Mouse (Mus musculus) stomach, embryonic 16.5 days (tissue): ENCODE results near the gene Rhoa. TPM values are rescaled to one million over a fixed set of nuclear protein-coding genes. Genes with fewer than 3 reads are reported as not detected.

Experiments used
- ATAC-seq: fragments of 200-750 bp; cut with Nextera tagmentation; 2 replicates; pipeline ENCODE4 v1.8.0; 2017; ENCODE audit warnings: moderate number of reproducible peaks, moderate TSS enrichment; ENCODE audit not compliant: insufficient read depth, low FRiP score
- H3K27ac ChIP-seq: fragments of 300-500 bp; sonication (generic); 2 replicates; pipeline ENCODE4 v1.5.1; 2014; ENCODE audit warnings: low read length
- H3K27me3 ChIP-seq: fragments of 300-500 bp; sonication (generic); 2 replicates; pipeline ENCODE4 v1.6.1; 2014; ENCODE audit warnings: low read length, control low read depth, mixed read lengths; ENCODE audit not compliant: control insufficient read depth, insufficient read depth
- H3K36me3 ChIP-seq: fragments of 300-500 bp; sonication (generic); 2 replicates; pipeline ENCODE4 v1.6.1; 2014; ENCODE audit warnings: low read length; ENCODE audit not compliant: control insufficient read depth, insufficient read depth
- H3K4me1 ChIP-seq: fragments of 300-500 bp; sonication (generic); 2 replicates; pipeline ENCODE4 v1.6.1; 2014; ENCODE audit warnings: low read length, control low read depth, mixed read lengths; ENCODE audit not compliant: control insufficient read depth, insufficient read depth
- H3K4me2 ChIP-seq: fragments of 300-500 bp; sonication (generic); 2 replicates; pipeline ENCODE4 v1.6.1; 2014; ENCODE audit warnings: low read depth, low read length, mixed read lengths
- H3K4me3 ChIP-seq: fragments of 300-500 bp; sonication (generic); replicated peaks from 2 replicates; pipeline ENCODE4 v1.5.1; 2014; ENCODE audit warnings: mild to moderate bottlenecking, low read length
- H3K9ac ChIP-seq: fragments of 300-500 bp; sonication (generic); 2 replicates; pipeline ENCODE4 v1.6.1; 2014; ENCODE audit warnings: low read length
- H3K9me3 ChIP-seq: fragments of 300-500 bp; sonication (generic); replicated peaks from 2 replicates; pipeline ENCODE4 v1.6.1; 2016; ENCODE audit warnings: low read length, control low read depth; ENCODE audit not compliant: control insufficient read depth
- WGBS: fragments of 180-500 bp; shearing (Covaris S2); extraction: QIAGEN DNeasy Blood & Tissue Kit; methylation state at CpG from one replicate; pipeline ENCODE4 v1.1.7; 2014; 5-methylcytosine and 5-hydroxymethylcytosine counted together
- polyA plus RNA-seq: library from polyadenylated mRNA; unstranded; fragments of >200 nt; fragmentation: Nextera tagmentation; extraction: Ambion mirVana; gene quantifications from 2 replicates; pipeline ENCODE4 v1.2.1, GENCODE M21; 2015

Gene Rhoa
- polyA plus RNA-seq, 1 experiment from 2014 or later = 493 TPM

- Histone ChIP-seq H3K4me1 (no peaks in the 10 kb centered on the region), H3K9ac (no peak overlapping the region), H3K36me3 (peaks cover 35% of the 10 kb centered on the region), H3K27me3 (no peaks in the 10 kb centered on the region), H3K4me2 (no peak overlapping the region), H3K9me3 (no peaks in the 10 kb centered on the region), H3K4me3 (no peak overlapping the region), H3K27ac (no peak overlapping the region; the same call in 1 of the 2 replicates)
- WGBS = 81% methylated on average over 5 of the region's 5 CpGs
- no peak; the same call in 1 of the 2 replicates for ATAC-seq
Measured at GRCm38 (mm10) chr9:108378736-108379135, 72.8 kb downstream of the Rhoa start.

GRCm38 (mm10) chr9:108379294-108379693 is 73.4 kb downstream of the Rhoa start:
- ATAC-seq = no peak
- H3K27me3 ChIP-seq = no peaks in the 10 kb centered on the region
- no peak overlapping the region for H3K4me2 ChIP-seq
- H3K36me3 ChIP-seq = peaks cover 29% of the 10 kb centered on the region
- no peak overlapping the region for H3K9ac ChIP-seq
- H3K9me3 ChIP-seq = no peaks in the 10 kb centered on the region
- H3K4me1 ChIP-seq = no peaks in the 10 kb centered on the region
- H3K4me3 ChIP-seq = no peak overlapping the region
- WGBS = 82% methylated on average over 4 of the region's 4 CpGs
- H3K27ac ChIP-seq = no peak overlapping the region; the same call in 1 of the 2 replicates

GRCm38 (mm10) chr9:108381382-108381781 is 75.5 kb downstream of the Rhoa start:
- H3K4me2 ChIP-seq = no peak overlapping the region
- no peaks in the 10 kb centered on the region for H3K9me3 ChIP-seq
- H3K36me3 ChIP-seq = peaks cover 23% of the 10 kb centered on the region
- no peaks in the 10 kb centered on the region for H3K4me1 ChIP-seq
- 95% methylated on average over 9 of the region's 9 CpGs for WGBS
- H3K9ac ChIP-seq = no peak overlapping the region
- H3K4me3 ChIP-seq = no peak overlapping the region
- no peak overlapping the region for H3K27ac ChIP-seq
- H3K27me3 ChIP-seq = no peaks in the 10 kb centered on the region
- ATAC-seq = no peak

GRCm38 (mm10) chr9:108385006-108385405 is 79.1 kb downstream of the Rhoa start:
- peaks cover 21% of the 10 kb centered on the region for H3K36me3 ChIP-seq
- H3K9me3 ChIP-seq = no peaks in the 10 kb centered on the region
- H3K4me1 ChIP-seq = no peaks in the 10 kb centered on the region
- no peak overlapping the region for H3K4me3 ChIP-seq
- no peak overlapping the region for H3K4me2 ChIP-seq
- no peak overlapping the region for H3K9ac ChIP-seq
- WGBS = 71% methylated on average over 7 of the region's 7 CpGs
- H3K27ac ChIP-seq = no peak overlapping the region
- H3K27me3 ChIP-seq = no peaks in the 10 kb centered on the region
- no peak for ATAC-seq

- no peaks in the 10 kb centered on the region for H3K4me1 ChIP-seq
- H3K27ac ChIP-seq = no peak overlapping the region
- H3K4me2 ChIP-seq = no peak overlapping the region
- no peaks in the 10 kb centered on the region for H3K27me3 ChIP-seq
- no peaks in the 10 kb centered on the region for H3K9me3 ChIP-seq
- no peak overlapping the region for H3K4me3 ChIP-seq
- H3K36me3 ChIP-seq = peaks cover 21% of the 10 kb centered on the region
- H3K9ac ChIP-seq = no peak overlapping the region
- ATAC-seq = no peak
- WGBS = 87% methylated on average over 4 of the region's 4 CpGs
Measured at GRCm38 (mm10) chr9:108386816-108387215, 80.9 kb downstream of the Rhoa start.

Other genes with a start within 250 kb of the Rhoa start
- 7.8 and 8.7 TPM in 2 replicates for gene Mst1, start 225.7 kb upstream of the Rhoa start, polyA plus RNA-seq
- 31.2 and 32.8 TPM in 2 replicates for gene Rnf123, start 222.8 kb upstream of the Rhoa start, polyA plus RNA-seq
- 75.1 and 82.7 TPM in 2 replicates for gene Apeh, start 211.5 kb upstream of the Rhoa start, polyA plus RNA-seq
- 2.9 and 3.2 TPM in 2 replicates for gene Bsn, start 115.7 kb upstream of the Rhoa start, polyA plus RNA-seq
- 90.8 and 91.8 TPM in 2 replicates for gene Dag1, start 42.2 kb upstream of the Rhoa start, polyA plus RNA-seq
- gene Nicn1, start 15.7 kb upstream of the Rhoa start, polyA plus RNA-seq = 33.1 and 36.1 TPM in 2 replicates
- gene Amt, start 9.3 kb upstream of the Rhoa start, polyA plus RNA-seq = 18.8 and 21.6 TPM in 2 replicates
- 46.8 and 46.9 TPM in 2 replicates for gene Tcta, start within 50 bp of the Rhoa start, polyA plus RNA-seq
- gene Gpx1, start 32.8 kb downstream of the Rhoa start, polyA plus RNA-seq = 1,034 and 1,067 TPM in 2 replicates
- 92.7 and 113 TPM in 2 replicates for gene Usp4, start 41.7 kb downstream of the Rhoa start, polyA plus RNA-seq
- 0.50 and 0.70 TPM in 2 replicates for gene 1700102P08Rik, start 86.7 kb downstream of the Rhoa start, polyA plus RNA-seq
- 1.3 and 1.9 TPM in 2 replicates for gene Ccdc36, start 122.4 kb downstream of the Rhoa start, polyA plus RNA-seq
- gene BC048562, start 130.4 kb downstream of the Rhoa start, polyA plus RNA-seq = not detected in 2 replicates
- gene Ccdc71, start 154.4 kb downstream of the Rhoa start, polyA plus RNA-seq = 51.6 and 55.7 TPM in 2 replicates
- gene Klhdc8b, start 155.5 kb downstream of the Rhoa start, polyA plus RNA-seq = 63.4 and 67.5 TPM in 2 replicates
- gene Lamb2, start 173.6 kb downstream of the Rhoa start, polyA plus RNA-seq = 61.4 and 68.7 TPM in 2 replicates
- 41.1 and 49.5 TPM in 2 replicates for gene Usp19, start 184.5 kb downstream of the Rhoa start, polyA plus RNA-seq
- gene Qars, start 201.6 kb downstream of the Rhoa start, polyA plus RNA-seq = 106 and 127 TPM in 2 replicates
- gene Qrich1, start 210.7 kb downstream of the Rhoa start, polyA plus RNA-seq = 95.4 and 97.1 TPM in 2 replicates